Mouse (Mus musculus) MEL (cell line): ENCODE measurements around the gene Myo1e. TPM values are rescaled to one million over a fixed set of nuclear protein-coding genes. Genes with fewer than 3 reads are reported as not detected.

Experiments
- DNase-seq: peaks from one replicate; pipeline ENCODE4 v3.0.0; 2011; ENCODE audit warnings: low read depth, low spot score
- H3K27ac ChIP-seq: 2 replicates; pipeline ENCODE4 v1.5.1; 2012; ENCODE audit warnings: low read depth, mild to moderate bottlenecking, control low read depth, low read length, moderate library complexity; ENCODE audit not compliant: control insufficient read depth
- H3K27me3 ChIP-seq, 2 experiments: fragments of 150-350 bp in 1 of 2; sonication (generic) in 1 of 2; 2 replicates each; pipeline ENCODE4 v1.6.1; 2012; ENCODE audit warnings: low read length in 2 of 2, mild to moderate bottlenecking in 2 of 2, improper control_type of control experiment in 1 of 2, moderate library complexity in 1 of 2; ENCODE audit not compliant: insufficient read depth in 2 of 2, control insufficient read depth in 1 of 2
- H3K36me3 ChIP-seq, 2 experiments: 2 replicates each; pipeline ENCODE4 v1.6.1; 2012 to 2014; ENCODE audit warnings: low read length in 2 of 2, improper control_type of control experiment in 1 of 2, inconsistent platforms in 1 of 2, mild to moderate bottlenecking in 1 of 2; ENCODE audit not compliant: insufficient read depth in 2 of 2, control insufficient read depth in 1 of 2
- H3K4me1 ChIP-seq, 2 experiments: fragments of 150-350 bp in 1 of 2; sonication (generic) in 1 of 2; 2 replicates each; pipeline ENCODE4 v1.6.1; 2012; ENCODE audit warnings: low read length in 2 of 2, improper control_type of control experiment in 1 of 2, mild to moderate bottlenecking in 1 of 2; ENCODE audit not compliant: insufficient read depth in 2 of 2, control insufficient read depth in 1 of 2
- H3K4me3 ChIP-seq, 2 experiments: fragments of 150-350 bp in 1 of 2; sonication (generic) in 1 of 2; 2 replicates each; pipeline ENCODE4 v1.5.1; 2012; ENCODE audit warnings: low read depth in 2 of 2, low read length in 2 of 2, mild to moderate bottlenecking in 2 of 2, moderate library complexity in 2 of 2, control low read depth in 1 of 2, improper control_type of control experiment in 1 of 2; ENCODE audit not compliant: control insufficient read depth in 1 of 2, insufficient read depth in 1 of 2
- H3K79me2 ChIP-seq: 2 replicates; pipeline ENCODE4 v1.6.1; 2012; ENCODE audit warnings: mild to moderate bottlenecking, low read length, moderate library complexity; ENCODE audit not compliant: control insufficient read depth, poor library complexity, insufficient read depth
- H3K9ac ChIP-seq: 2 replicates; pipeline ENCODE4 v1.6.1; 2012; ENCODE audit warnings: low read depth, mild to moderate bottlenecking, control low read depth, low read length, moderate library complexity; ENCODE audit not compliant: control insufficient read depth, poor library complexity, severe bottlenecking
- H3K9me3 ChIP-seq: fragments of 150-350 bp; sonication (generic); replicated peaks from 2 replicates; pipeline ENCODE4 v1.6.1; 2012; ENCODE audit warnings: mild to moderate bottlenecking, low read length, improper control_type of control experiment, moderate library complexity; ENCODE audit not compliant: insufficient read depth
- BHLHE40 ChIP-seq: IDR thresholded peaks from 2 replicates; pipeline ENCODE4 v1.6.1; 2012; ENCODE audit warnings: low read depth, mild to moderate bottlenecking, inconsistent platforms, low read length, improper control_type of control experiment, borderline replicate concordance
- CHD2 ChIP-seq: IDR thresholded peaks from 2 replicates; pipeline ENCODE4 v1.6.1; 2011; ENCODE audit warnings: low read length, improper control_type of control experiment
- EP300 ChIP-seq, 2 experiments: IDR thresholded peaks; 2 replicates each; pipeline ENCODE4 v1.6.1; 2011; ENCODE audit warnings: improper control_type of control experiment in 2 of 2, low read length in 2 of 2, low read depth in 1 of 2, mild to moderate bottlenecking in 1 of 2
- ETS1 ChIP-seq: IDR thresholded peaks from 2 replicates; pipeline ENCODE4 v1.6.1; 2012; ENCODE audit warnings: low read depth, mild to moderate bottlenecking, inconsistent platforms, low read length, improper control_type of control experiment, moderate library complexity
- GABPA ChIP-seq: IDR thresholded peaks from 2 replicates; pipeline ENCODE4 v1.6.1; 2012; ENCODE audit warnings: low read depth, mild to moderate bottlenecking, inconsistent platforms, low read length, improper control_type of control experiment, moderate library complexity
- GATA1 ChIP-seq: IDR thresholded peaks from 2 replicates; pipeline ENCODE4 v1.6.1; 2011; ENCODE audit warnings: low read depth, low read length, improper control_type of control experiment
- HCFC1 ChIP-seq: IDR thresholded peaks from 2 replicates; pipeline ENCODE4 v1.6.1; 2012; ENCODE audit warnings: low read depth, mild to moderate bottlenecking, inconsistent platforms, low read length, improper control_type of control experiment, moderate library complexity
- JUND ChIP-seq: IDR thresholded peaks from 2 replicates; pipeline ENCODE4 v1.6.1; 2011; ENCODE audit warnings: low read depth, mild to moderate bottlenecking, improper control_type of control experiment, low read length
- MAFK ChIP-seq: IDR thresholded peaks from 2 replicates; pipeline ENCODE4 v1.6.1; 2011; ENCODE audit warnings: low read depth, mild to moderate bottlenecking, low read length, improper control_type of control experiment, borderline replicate concordance
- MAZ ChIP-seq: IDR thresholded peaks from 2 replicates; pipeline ENCODE4 v1.6.1; 2012; ENCODE audit warnings: low read depth, mild to moderate bottlenecking, inconsistent platforms, low read length, improper control_type of control experiment
- MEF2A ChIP-seq: IDR thresholded peaks from 2 replicates; pipeline ENCODE4 v1.6.1; 2014; ENCODE audit warnings: low read depth, mild to moderate bottlenecking, inconsistent platforms, low read length, improper control_type of control experiment; ENCODE audit not compliant: poor library complexity, insufficient replicate concordance, severe bottlenecking; ENCODE audit errors: extremely low read depth
- MXI1 ChIP-seq: IDR thresholded peaks from 2 replicates; pipeline ENCODE4 v1.6.1; 2011; ENCODE audit warnings: mild to moderate bottlenecking, low read depth, low read length, improper control_type of control experiment
- MYB ChIP-seq: IDR thresholded peaks from 2 replicates; pipeline ENCODE4 v1.6.1; 2011; ENCODE audit warnings: mild to moderate bottlenecking, low read depth, low read length, improper control_type of control experiment
- NELFE ChIP-seq: IDR thresholded peaks from 2 replicates; pipeline ENCODE4 v1.6.1; 2011; ENCODE audit warnings: low read depth, low read length, improper control_type of control experiment
- POLR2AphosphoS2 ChIP-seq: IDR thresholded peaks from 2 replicates; pipeline ENCODE4 v1.6.1; 2011; ENCODE audit warnings: low read length, improper control_type of control experiment
- POLR2AphosphoS5 ChIP-seq: IDR thresholded peaks from 2 replicates; pipeline ENCODE4 v1.6.1; 2012; ENCODE audit warnings: low read depth, borderline replicate concordance, mild to moderate bottlenecking, inconsistent platforms, low read length, moderate library complexity, mixed read lengths
- RCOR1 ChIP-seq: IDR thresholded peaks from 2 replicates; pipeline ENCODE4 v1.6.1; 2012; ENCODE audit warnings: low read depth, mild to moderate bottlenecking, inconsistent platforms, low read length, improper control_type of control experiment
- SIN3A ChIP-seq: IDR thresholded peaks from 2 replicates; pipeline ENCODE4 v1.6.1; 2012; ENCODE audit warnings: low read length, improper control_type of control experiment, inconsistent platforms
- TBP ChIP-seq: IDR thresholded peaks from 2 replicates; pipeline ENCODE4 v1.8.0; 2011; ENCODE audit warnings: low read depth, low read length, improper control_type of control experiment
- USF1 ChIP-seq: IDR thresholded peaks from 2 replicates; pipeline ENCODE4 v1.6.1; 2014; ENCODE audit warnings: low read depth, mild to moderate bottlenecking, inconsistent platforms, low read length, improper control_type of control experiment, moderate library complexity
- USF2 ChIP-seq, 2 experiments: IDR thresholded peaks; 2 replicates each; pipeline ENCODE4 v1.6.1; 2011 to 2012; ENCODE audit warnings: improper control_type of control experiment in 2 of 2, low read length in 2 of 2, borderline replicate concordance in 1 of 2, inconsistent platforms in 1 of 2, low read depth in 1 of 2, mild to moderate bottlenecking in 1 of 2; ENCODE audit not compliant: insufficient read depth in 1 of 2
- ZC3H11A ChIP-seq: IDR thresholded peaks from 2 replicates; pipeline ENCODE4 v1.6.1; 2012; ENCODE audit warnings: low read depth, mild to moderate bottlenecking, inconsistent platforms, low read length, improper control_type of control experiment
- ZMIZ1 ChIP-seq: IDR thresholded peaks from 2 replicates; pipeline ENCODE4 v1.6.1; 2012; ENCODE audit warnings: low read depth, mild to moderate bottlenecking, inconsistent platforms, low read length, improper control_type of control experiment, moderate library complexity
- ZNF384 ChIP-seq: IDR thresholded peaks from 2 replicates; pipeline ENCODE4 v1.6.1; 2012; ENCODE audit warnings: low read depth, mild to moderate bottlenecking, inconsistent platforms, low read length, improper control_type of control experiment
- polyA plus RNA-seq, 2 experiments: library from polyadenylated mRNA; stranded (reverse) in 1 of 2; unstranded in 1 of 2; fragments of >175 nt in 1 of 2; fragments of >200 nt in 1 of 2; gene quantifications; 2 replicates each; pipeline versions ENCODE4 v1.2.1 to v1.2.4; 2012; ENCODE audit warnings: low replicate concordance in 2 of 2, low read depth in 1 of 2; ENCODE audit not compliant: insufficient read length in 2 of 2, insufficient read depth in 1 of 2, missing spikeins in 1 of 2
- total RNA-seq: library from RNA; depleted of rRNA; stranded (reverse); fragments of 300-350 nt; gene quantifications from 2 replicates; pipeline ENCODE4 v1.2.3, GENCODE M21; 2012

Myo1e gene
- total and polyA plus RNA-seq, 3 experiments = 4.9 to 7.8 TPM; not detected in 1

DNA sequence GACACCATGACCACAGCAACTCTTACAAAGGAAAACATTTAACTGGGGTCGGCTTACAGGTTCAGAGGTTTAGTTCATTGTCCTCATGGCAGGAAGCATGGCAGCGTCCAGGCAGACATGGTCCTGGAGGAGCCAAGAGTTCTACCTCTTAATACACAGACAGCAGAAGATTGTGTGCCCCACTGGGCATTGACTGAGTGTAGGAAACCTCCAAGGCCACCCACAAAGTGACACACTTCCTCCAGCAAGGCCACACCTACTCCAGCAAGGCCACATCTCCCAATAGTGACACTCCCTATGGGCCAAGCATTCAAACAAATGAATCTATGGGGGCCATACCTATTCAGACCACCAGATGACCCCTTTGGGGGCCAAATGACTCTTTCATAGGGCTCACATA, 188.9 kb downstream of the Myo1e start:
- peaks cover 0 to 7% of the 10 kb centered on the region in 2 experiments; a peak in 2 of 4 replicates for H3K4me1 ChIP-seq
- no peak for DNase-seq
- H3K36me3 ChIP-seq = peaks cover 0 to 10% of the 10 kb centered on the region in 2 experiments; a peak in 3 of 4 replicates
- no peaks in the 10 kb centered on the region for H3K27me3 ChIP-seq
- no peaks in the 10 kb centered on the region for H3K79me2 ChIP-seq
- no peak overlapping the region for H3K9ac ChIP-seq
- no peak overlapping the region for H3K27ac ChIP-seq
- H3K9me3 ChIP-seq = no peaks in the 10 kb centered on the region
- TF ChIP-seq TBP = no peak
- no peak for TF ChIP-seq RCOR1
- TF ChIP-seq ZC3H11A = no peak
- TF ChIP-seq BHLHE40 = no peak
- TF ChIP-seq MYB = no peak
- TF ChIP-seq CHD2 = no peak
- TF ChIP-seq MXI1 = no peak
- TF ChIP-seq USF2 (IDR thresholded peaks at IDR 0.05; ENCODE audit: borderline replicate concordance in 1 of 2, insufficient read depth in 1 of 2, low read depth in 1 of 2, low read length in 2 of 2) = no peak
- TF ChIP-seq HCFC1 = no peak
- H3K4me3 ChIP-seq = no peak overlapping the region

GRCm38 (mm10) chr9:70401937-70402539, 194.9 kb downstream of the Myo1e start:
- H3K36me3 ChIP-seq = no peaks in the 10 kb centered on the region; a peak in 1 of 4 replicates
- H3K4me3 ChIP-seq = no peak overlapping the region
- H3K79me2 ChIP-seq = no peaks in the 10 kb centered on the region
- no peaks in the 10 kb centered on the region for H3K4me1 ChIP-seq
- TF ChIP-seq JUND (no peak), TBP (no peak), MAZ (no peak), MEF2A (no peak), SIN3A (no peak), HCFC1 (no peak), GATA1 (no peak), NELFE (no peak), ETS1 (no peak), POLR2AphosphoS2 (no peak), ZNF384 (no peak), EP300 (IDR thresholded peaks at IDR 0.05; ENCODE audit: low read depth in 1 of 2, low read length in 2 of 2) (no peak), GABPA (no peak), USF1 (no peak), POLR2AphosphoS5 (no peak), MAFK (no peak), BHLHE40 (no peak), ZMIZ1 (no peak), RCOR1 (no peak)
- H3K9ac ChIP-seq = no peak overlapping the region
- no peak for DNase-seq
- no peaks in the 10 kb centered on the region for H3K9me3 ChIP-seq
- no peak overlapping the region for H3K27ac ChIP-seq
- no peaks in the 10 kb centered on the region for H3K27me3 ChIP-seq
